Mouse (Mus musculus) ovary, postnatal 14 days (tissue): ENCODE results near the gene Vmn2r21.
"Not testable (repeated sequence)": the region's sequence is repeated elsewhere in the genome, so short reads cannot be mapped to it uniquely, and the experiment has no call there.

Experiments used
- DNase-seq: peaks from one replicate; pipeline ENCODE4 v3.0.0; 2022; ENCODE audit warnings: low spot score

The Vmn2r21 gene

GRCm38 (mm10) chr6:123533306-123533705, at the start of gene Vmn2r21:
Gene Vmn2r21 (minus strand): TSS chr6:123533406.
- not testable (repeated sequence) for DNase-seq

DNA sequence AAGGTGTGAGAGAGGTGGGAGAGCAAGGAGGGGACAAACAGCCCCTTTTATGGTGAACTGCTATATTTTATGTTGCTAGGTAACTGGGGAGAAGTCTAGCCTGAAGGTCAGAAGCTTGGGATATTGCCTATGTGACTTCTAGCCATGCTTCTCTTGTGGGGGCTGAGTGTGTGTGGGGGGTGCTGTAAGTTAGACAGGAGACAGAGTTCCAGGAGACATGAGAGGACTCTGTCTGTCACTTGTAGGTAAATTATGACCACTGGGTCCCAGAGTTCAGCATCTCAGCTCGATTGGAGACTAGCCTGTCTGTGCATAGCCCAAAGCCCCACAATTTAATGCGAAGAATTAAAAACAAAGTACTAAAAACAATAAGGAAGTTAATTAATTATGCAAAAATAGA, 41.5 kb upstream of the Vmn2r21 start:
- DNase-seq, result not testable (repeated sequence)

GRCm38 (mm10) chr6:123539755-123540154, 6.5 kb upstream of the Vmn2r21 start:
- not testable (repeated sequence) for DNase-seq

GRCm38 (mm10) chr6:123522263-123523011, 10.8 kb downstream of the Vmn2r21 start:
- DNase-seq, result not testable (repeated sequence)

- not testable (repeated sequence) for DNase-seq
These were observed 60.2 kb downstream of the Vmn2r21 start for GRCm38 (mm10) chr6:123473045-123473444.

- DNase-seq, result not testable (repeated sequence)
These were observed 60.7 kb downstream of the Vmn2r21 start for GRCm38 (mm10) chr6:123472458-123472987.

- not testable (repeated sequence) for DNase-seq
These were observed 64.6 kb downstream of the Vmn2r21 start for GRCm38 (mm10) chr6:123468651-123469050.
